Mouse (Mus musculus) mature B cell (primary cell): ENCODE measurements around the gene Il4ra.

ENCODE experiments used
- in situ Hi-C: fragments of 300-500 bp; cut with MboI; formaldehyde crosslinking; loops from 2 replicates; pipeline ENCODE4 v1.14.3; 2019

Il4ra gene

DNA sequence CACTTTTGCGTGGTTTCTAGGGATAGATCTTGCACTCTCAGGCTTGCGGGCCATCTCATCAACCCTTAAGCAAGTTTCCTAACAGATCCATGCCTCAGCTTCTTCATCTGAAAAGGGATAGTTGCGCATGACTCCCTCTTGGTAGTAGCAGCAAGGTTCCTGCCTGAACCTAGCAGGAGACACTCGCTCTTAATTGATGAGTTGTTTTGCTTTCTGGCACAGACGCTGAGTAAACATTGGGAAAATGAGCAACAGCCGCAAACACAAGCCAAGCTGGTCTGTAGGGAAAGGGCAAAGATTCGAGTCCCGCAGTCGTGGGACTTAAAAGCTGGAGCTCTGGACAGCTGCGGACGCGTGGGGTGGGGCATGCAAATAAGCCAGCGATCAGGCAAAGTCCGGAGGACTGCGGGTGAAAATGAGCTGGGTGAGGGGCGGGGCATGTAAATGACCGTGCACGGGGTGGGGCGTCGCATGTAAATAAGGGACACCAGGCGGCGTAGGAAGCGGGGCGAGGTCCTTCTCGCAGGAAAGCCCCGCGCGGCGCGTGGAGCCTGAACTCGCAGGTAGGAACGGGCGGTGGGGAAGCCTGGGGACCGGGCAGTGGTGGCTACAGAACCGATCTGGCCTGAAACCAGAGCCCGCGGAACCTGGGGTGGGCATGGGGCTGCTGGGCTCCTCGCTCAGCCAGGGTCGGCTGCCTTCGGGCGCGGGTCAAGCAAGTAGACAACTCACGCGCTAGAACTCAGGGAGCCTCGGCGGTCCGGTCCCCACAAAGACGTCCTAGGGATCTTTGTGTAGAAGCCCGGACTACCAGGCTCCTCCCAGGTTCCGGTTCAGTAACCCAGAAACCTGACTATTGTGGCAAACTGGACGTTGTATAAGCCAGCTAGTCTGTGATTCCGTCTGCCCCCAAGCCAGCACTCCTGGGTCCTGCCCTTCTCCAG is at the start of gene Il4ra:
TSS of gene Il4ra (plus strand) at position 355 of the 944 bp plus-strand sequence.
- in situ Hi-C loops: loop anchor here (5.0 kb wide), 1 partner anchor 55 kb away; no protein-coding TSS in a partner anchor

DNA sequence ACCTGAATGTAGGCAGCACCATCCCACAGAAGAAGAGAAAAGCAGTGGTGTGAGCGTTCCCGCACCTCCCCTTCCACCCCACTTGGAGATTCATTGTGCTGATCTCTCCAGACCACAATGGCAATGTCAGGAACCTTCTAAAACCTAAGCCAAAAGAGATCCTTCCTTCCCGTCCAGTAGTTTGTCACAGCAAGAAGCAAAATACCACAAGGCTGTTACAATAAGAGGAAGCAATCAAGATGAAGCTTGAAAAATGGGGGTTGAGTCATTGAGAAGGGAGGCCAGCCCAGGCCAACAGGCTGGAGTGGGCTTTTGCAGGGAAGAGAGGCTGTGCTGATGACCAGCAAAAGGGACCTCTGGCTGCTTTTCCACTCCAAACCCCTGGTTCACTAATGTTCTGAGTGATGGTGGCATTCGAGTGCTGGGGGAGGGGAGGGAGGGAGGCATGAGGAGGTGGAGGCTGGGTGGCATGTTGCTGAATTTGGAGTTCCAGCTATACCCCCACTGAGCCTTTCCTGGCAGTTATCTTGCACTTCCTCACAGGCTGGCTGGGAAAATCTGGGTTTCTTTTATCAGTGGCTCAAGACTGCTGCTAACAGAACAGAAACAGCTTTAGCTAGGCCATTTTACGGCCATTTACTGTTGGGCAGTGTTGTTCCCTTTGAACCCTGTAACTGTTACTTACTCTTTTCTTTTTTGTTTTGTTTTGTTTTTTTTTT is 48.4 kb upstream of the Il4ra start:
- in situ Hi-C loops: no loop called here

DNA sequence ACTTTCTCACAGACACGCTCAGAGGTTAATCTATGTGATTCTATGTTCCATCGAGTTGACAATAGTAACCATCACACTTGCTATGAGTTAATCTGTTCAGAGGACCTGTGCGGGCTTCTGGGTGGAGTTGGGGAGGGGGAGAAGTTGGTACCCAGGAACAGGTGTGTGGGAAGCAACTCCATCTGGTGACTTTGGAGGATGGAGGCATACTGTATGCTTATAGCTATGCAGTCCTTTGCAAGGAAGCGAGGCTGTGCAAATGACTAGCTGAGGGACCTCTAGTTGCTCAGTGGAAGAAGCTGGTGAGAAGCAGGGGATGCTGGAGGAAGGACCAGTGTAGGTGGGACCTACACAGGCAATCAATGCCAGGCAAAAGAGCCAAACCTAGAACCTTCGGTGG is 47.3 kb upstream of the Il4ra start:
- in situ Hi-C loops: no loop called here

DNA sequence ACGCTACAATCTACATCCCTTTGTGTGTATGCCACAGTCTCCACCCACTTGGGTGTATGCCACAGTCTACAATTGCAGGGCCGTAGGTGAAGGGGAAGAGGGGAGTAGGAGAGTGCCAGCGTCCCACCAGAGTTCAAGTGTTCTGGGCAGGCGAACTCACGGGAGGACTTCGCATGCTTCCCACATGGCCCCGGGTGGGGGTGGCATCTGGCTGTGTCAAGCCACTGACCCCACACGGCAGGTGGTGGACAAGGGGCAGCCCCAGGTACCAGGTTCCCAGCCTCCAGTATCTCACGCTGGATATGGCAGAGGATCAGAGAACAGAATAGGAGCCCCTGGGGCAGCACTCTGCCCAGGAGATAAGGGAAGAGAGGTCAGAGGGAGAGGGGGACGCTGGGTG is 46.4 kb upstream of the Il4ra start:
- in situ Hi-C loops: no loop called here

DNA sequence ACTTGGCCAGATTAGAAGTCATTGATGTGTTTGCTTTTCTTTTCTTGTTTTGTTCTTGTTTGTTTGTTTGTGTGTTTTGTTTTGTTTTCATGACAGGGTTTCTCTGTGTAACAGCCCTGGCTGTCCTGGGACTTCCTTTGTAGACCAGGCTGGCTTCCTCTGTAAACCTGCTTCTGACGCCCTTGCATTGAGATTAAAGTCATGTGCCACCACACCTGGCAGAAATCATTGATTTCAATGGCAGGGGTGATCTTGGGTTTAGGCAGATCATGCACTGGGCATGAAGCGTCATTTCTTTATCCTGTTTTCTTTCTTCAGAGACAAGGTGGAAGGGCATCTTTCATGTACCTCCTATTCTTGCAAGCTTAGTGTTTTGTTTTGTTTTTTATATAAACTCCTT is 44.6 kb upstream of the Il4ra start:
- in situ Hi-C loops: no loop called here

DNA sequence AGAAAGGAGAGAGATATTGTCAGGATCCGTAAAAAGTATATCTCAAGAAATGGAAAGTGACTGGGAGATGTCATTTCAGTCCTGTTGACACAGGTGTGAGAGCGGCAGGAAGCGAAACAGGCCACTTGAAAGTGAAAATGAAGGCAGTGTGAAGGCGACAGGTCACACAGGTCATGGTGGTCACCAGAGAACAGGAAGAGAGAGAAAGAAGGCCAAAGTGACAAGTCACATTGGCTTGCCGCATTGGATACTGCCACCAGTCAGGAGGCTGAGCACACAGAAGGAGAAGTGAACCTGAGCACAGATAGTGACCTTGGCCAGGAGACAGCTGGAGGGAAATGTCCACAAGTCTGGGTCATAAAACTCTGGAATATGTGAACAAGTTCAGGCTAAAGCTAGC is 40.5 kb upstream of the Il4ra start:
- in situ Hi-C loops: no loop called here

DNA sequence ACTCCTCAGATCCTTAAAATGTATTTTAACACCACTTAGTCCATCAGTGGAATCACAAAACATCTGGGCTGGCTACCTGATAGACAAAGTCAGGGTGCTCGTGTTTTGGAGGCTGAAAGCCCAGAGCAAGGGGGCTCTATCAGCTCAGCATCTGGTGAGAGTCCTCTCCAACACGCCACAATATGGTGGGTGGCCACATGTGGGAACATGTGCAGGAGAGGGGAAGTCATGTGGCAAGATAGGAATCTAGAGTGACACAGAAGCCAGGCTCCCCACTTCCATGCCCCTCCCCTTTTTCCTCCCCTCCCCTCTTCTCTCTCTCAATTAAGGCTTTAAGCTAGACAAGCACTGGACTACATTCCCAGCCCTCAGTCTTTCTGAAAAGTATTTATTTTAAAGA is 40.1 kb upstream of the Il4ra start:
- in situ Hi-C loops: no loop called here

DNA sequence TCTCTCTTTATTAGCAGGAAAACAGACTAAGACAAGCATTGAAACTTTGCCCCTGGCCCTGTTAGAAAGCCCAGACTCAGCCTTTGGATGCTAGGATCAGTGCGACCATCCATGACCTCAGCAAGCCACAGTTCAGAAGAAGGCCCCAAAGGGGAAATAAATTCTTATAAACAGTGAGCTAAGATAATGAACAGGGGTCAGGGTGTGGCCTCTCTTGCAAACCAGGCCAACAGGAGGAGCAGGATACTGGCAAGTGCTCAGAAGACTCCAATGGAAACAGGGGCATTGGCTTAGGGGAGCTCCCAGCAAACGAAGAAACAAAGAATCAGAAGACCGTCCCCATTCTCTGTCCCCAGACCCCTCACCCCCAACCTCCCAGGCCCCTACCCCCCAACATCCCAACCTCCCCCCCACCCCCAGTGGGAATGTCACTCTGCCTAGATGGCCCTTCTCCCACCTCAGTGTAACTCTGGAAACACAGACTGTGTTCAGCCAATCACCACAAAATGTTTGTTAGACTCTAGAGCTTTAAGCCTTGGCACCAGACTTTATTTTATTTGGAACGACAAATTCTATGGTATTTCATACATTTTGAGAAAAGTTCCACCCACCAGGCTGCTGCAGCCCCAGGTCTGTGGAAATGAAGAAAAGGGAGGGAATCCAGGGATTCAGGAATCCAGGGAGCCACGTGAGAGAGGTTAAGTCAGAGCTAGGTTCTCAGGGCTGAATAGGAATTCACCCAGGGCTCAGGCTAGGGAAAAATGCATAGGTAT is 36.7 kb upstream of the Il4ra start:
- in situ Hi-C loops: no loop called here

DNA sequence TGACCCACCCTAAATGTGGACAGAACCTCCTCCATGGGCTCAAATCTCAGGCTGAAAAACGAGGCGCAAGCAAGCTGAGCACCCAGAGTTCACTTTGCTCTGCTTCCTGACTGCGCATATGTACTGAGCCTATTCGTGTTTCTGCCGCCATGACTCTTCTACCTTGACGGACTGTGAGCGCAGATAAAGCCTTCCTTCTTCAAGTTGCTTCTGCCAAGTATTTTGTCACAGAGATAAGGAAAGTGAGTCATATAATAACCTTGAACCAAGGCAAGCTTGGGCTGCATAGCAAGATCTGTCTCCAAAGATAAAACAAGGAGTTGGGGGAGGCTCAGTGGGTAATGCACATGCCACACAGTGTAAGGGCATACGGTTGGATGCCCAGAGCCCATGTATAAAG is 35.2 kb upstream of the Il4ra start:
- in situ Hi-C loops: no loop called here

DNA sequence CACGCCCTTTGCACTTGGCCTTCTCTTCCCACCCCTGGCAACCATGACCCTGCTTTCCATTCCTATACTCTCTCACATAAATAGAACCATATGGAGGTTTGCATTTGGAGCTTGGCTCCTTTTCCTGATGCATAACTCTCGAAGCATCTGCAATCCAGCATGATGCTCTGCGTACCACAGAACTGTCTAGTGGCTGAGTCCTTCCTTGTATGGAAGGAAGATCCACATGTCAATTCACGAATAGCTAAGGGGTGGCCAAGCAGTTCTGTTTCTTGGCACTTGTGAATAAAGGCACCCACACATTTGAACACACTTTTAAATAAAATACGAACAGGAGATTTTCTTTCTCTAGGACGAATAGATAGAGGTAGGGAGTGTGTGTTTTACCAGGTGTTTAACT is 34.5 kb upstream of the Il4ra start:
- in situ Hi-C loops: no loop called here

DNA sequence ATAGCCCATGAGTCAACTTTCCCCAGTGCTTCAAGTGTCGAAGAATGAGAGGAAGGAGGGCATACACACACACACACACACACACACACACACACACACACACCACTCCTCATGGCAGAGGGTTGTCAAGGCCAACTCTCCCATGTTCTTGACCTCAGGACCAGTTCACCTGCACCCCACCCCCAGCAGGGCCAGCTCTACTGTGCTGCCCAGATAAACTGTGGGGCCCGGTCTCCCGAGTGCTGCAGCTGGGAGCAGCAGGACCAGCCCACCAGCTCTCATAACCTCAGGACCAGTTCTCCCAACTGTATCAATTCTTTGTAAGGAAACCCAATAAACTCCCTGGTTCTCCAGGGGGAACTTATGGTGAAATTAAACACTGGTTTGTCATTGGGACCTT is 32.2 kb upstream of the Il4ra start:
- in situ Hi-C loops: no loop called here

DNA sequence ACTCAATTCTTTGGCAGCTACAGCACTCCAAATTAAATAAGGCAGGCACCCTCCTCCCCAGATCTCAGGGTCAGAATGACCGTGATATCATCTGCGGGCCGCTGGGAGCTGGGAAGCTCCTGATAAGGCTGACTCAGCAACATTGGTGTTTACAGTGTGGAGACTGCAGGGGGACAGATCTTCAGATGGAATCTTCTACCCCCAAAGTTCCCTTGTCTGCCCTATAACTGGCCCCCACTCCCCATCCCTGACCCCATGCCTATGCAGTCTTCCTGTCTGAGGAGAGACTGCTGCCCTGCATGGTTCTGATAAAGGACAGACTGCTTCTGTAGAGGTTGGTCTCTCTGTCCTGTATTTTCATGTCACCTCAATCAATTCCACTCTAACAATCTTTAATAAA is 28.9 kb upstream of the Il4ra start:
- in situ Hi-C loops: no loop called here

DNA sequence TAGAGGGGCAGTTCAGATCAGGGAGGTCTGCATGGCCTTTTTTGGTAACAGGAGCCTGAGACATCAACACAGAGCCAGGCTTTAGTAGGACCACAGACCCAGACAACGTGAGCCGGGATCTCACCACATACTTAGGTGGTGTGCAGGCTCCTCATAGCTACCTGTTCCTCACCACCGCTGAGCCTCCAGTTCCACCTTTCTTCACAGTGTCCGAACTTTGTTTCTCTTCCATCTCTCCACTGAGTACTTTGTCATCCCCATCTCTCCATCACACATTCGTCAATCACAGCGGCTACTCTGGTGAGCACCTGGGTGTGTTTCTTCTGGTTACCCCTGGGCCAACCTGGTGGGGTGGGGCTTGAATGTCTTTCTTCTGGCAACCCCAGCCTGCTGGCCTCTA is 24.7 kb upstream of the Il4ra start:
- in situ Hi-C loops: no loop called here

DNA sequence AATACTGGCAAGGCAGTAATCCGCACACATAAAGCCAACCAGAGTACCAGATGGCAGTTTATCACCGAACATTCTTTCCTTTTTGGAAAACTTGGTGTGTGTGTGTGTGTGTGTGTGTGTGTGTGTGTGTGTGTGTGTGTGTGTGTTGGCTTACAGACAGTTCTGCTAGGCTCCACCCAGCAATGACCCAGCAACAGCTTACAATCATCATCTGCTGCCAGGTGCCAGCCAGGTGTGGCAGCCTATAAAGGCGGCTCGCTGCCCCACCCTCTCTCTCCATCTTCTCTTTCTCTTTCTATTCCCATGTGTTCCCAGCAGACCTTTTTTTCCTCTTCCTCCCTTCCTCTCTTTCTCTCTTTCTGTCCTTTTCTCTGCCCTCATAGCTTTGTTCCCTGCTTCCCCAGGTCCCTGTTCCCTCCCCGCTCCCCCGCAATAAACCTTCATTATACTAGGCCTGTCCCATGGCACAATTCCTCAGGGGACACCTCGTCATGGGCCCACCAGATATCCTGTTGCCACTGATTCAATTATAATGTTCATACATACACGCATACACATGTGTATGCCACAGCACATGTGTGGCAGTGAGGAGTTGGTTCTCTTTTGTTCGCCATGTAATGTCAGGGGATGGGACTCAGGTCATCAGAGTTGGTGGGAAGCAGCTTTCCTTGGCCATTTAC is 23.9 kb upstream of the Il4ra start:
- in situ Hi-C loops: no loop called here

DNA sequence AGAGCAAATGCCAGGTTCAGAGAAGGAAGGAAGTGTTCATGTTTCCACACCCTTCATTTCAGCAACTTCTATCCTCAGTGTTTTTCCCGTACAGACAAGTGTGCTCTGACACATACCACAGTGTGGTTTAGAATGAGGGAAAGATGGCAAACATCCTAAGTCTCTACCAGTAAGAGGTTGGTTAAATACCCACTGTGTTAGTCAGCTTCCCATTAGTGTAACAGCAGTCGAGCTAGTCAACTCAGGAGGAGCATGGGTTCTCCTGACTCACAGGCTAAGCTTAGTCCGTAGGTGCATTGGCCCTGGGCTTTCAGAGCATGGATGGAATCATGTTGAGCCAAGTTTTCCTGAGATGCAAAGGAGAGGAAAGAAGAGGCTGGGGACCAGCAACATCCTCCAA is 12.6 kb upstream of the Il4ra start:
- in situ Hi-C loops: no loop called here

DNA sequence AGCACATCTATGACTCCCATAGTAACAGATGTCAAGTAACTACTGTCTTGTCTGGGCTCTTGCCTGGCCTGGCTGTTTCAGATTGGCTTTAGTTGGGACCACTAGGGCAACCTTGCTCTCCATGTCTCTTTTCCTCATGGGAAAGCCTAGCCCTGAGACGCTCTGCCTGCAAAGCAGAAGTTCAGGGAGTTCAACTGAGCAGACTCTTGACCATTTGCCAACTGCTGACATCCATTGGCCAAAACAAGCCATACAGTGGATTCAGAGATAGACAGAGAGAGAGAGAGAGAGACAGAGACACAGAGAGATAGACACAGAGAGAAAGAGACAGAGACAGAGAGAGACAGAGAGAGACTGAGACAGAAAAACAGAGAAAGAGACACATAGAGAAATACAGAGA is 10.9 kb upstream of the Il4ra start:
- in situ Hi-C loops: no loop called here

DNA sequence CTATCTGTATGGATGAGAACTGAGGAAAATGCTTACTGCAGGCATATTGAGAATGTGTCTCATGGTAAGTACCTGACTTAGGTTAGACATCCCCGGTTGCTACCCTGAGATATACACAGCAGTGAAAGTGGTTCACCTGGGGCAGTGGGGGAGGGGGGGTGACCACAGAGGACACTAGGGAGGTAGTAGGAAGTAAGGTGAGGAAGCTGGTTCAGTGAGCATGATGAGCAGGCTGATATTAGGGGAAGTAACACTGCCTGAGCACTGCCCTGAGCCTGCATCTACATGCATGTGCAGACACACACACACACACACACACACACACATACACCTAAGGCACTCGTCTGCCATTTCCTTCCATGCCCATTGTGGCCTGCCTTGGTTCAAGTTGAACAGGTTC is 10.1 kb upstream of the Il4ra start:
- in situ Hi-C loops: no loop called here

DNA sequence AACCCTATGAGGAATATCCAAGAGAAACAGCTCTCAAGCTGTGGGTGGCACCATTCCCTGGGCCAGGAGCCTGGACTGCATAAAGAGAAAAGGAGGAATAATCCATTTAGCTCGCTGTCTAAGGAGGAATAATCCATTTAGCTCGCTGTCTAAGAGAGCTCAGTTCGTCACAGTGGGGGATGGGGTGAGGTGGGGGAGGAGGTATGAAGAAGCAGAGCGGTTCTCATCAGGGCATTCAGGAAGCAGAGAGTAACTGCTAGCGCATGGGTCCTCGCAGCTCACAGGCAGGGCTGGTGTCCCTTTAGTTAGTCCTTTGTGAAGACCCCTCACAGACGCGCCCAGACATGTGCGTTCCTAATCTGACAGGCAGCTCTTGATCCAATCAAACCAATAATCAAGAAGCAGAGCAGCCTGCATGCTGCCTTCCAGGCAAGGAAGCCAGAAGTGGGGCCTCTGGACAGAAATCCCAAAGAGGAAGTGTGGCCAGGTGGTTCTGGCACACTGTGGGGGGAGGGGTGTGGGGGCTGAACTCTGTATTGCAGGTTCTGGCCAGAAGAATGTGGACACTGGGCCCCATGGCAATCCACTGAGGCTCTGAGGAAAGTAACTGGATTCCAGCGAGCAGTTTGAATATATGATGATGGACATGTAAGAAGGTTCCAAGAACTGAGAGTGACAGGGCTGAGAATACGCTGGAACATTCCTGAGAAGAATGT is 9.4 kb upstream of the Il4ra start:
- in situ Hi-C loops: no loop called here

DNA sequence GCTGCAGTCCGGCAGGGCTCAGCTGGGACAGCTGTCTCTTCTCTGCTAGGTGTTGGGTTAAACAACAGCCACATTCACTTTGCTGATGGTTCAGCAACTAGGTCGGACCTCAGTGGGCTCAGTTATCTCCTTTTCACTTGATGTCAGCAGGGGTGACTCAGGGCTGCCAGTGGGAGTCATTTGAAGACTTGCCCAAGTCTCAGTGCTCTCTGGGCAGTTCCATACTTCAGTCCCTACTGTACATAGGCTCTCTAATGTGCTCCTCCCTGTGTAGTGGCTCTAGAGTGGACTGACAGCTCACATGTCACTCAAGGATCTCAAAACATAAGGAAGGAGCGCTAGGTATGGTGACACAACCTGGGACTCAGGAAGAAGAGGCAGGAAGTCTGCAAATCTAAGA is 8.4 kb upstream of the Il4ra start:
- in situ Hi-C loops: no loop called here

DNA sequence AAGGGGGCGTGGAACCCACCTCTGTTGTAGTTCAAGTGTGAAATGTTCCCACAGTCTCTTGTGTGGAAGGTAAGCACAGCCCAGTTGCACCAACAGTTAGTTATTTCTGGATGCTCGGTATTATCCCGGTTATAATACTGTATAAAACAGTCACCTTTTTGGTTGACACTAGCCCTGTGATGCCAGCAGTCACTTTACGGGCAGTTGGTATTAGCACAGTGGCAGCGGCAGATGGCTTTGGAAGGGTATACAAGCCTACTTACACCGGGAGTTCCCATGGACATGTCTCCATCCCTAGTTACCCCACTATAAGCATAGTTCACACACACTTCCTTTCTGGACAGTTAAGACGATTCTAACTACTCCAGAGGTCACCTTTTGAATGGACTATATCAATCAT is 6.6 kb upstream of the Il4ra start:
- in situ Hi-C loops: no loop called here

DNA sequence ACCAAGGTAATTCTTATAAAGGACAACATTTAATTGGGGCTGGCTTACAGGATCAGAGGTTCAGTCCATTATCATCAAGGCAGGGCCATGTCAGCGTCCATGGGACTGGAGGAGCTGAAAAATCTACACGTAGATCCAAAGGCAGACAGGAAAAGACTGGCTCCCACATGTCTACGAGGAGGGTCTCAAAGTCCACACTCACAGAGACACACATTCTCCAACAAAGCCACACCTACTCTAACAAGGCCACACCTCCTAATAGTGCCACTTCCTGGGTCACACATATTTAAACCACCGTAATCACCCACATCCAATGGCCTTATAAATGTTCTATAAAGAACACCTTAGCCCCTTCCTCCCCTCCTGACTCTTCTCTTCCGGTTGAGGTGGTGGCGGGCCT is 5.2 kb upstream of the Il4ra start:
- in situ Hi-C loops: no loop called here
